Mouse (Mus musculus): ENCODE measurements around the gene Cyp3a13. TPM values are rescaled to one million over a fixed set of nuclear protein-coding genes. Genes with fewer than 3 reads are reported as not detected.

Cyp3a13 gene
- polyA plus RNA-seq, 1 experiment from 2014 or later = 0.21 TPM

- ATAC-seq (ENCODE audit: insufficient read depth) = peak; percentile 56
- peak; percentile 68 for DNase-seq
Observed at GRCm38 (mm10) chr5:137909564-137910262, 11.7 kb downstream of the Cyp3a13 start.

GRCm38 (mm10) chr5:137897812-137898211 lies 23.6 kb downstream of the Cyp3a13 start:
- H3K4me2 ChIP-seq = no peak overlapping the region
- no peaks in the 10 kb centered on the region for H3K4me1 ChIP-seq (ENCODE audit: insufficient read depth)
- DNase-seq = no peak
- ATAC-seq (ENCODE audit: insufficient read depth) = no peak
- H3K4me3 ChIP-seq (ENCODE audit: low read depth, low read length) = no peak overlapping the region
- 42% methylated on average over 1 of the region's 1 CpGs for WGBS
- no peak overlapping the region for H3K9ac ChIP-seq
- no peak overlapping the region for H3K27ac ChIP-seq (ENCODE audit: low read depth)
- H3K9me3 ChIP-seq (ENCODE audit: low read depth, low read length) = no peaks in the 10 kb centered on the region
- TF ChIP-seq CTCF (IDR thresholded peaks at IDR 0.05; ENCODE audit: low read depth) = no peak
- no peaks in the 10 kb centered on the region for H3K36me3 ChIP-seq (ENCODE audit: insufficient read depth)
- no peaks in the 10 kb centered on the region for H3K27me3 ChIP-seq (ENCODE audit: insufficient read depth, low read length)

More at GRCm38 (mm10) chr5:137909564-137910262, 11.7 kb downstream of the Cyp3a13 start:
- Histone ChIP-seq H3K9me3 (ENCODE audit: low read depth, low read length) (no peaks in the 10 kb centered on the region), H3K4me2 (no peak overlapping the region), H3K4me3 (ENCODE audit: low read depth, low read length) (no peak overlapping the region), H3K27me3 (ENCODE audit: insufficient read depth, low read length) (no peaks in the 10 kb centered on the region), H3K27ac (ENCODE audit: low read depth) (peak overlapping the region; percentile 42), H3K9ac (no peak overlapping the region), H3K36me3 (ENCODE audit: insufficient read depth) (no peaks in the 10 kb centered on the region), H3K4me1 (ENCODE audit: insufficient read depth) (peaks cover 5% of the 10 kb centered on the region; the same call in 1 of the 2 replicates)
- TF ChIP-seq CTCF (IDR thresholded peaks at IDR 0.05; ENCODE audit: low read depth) = no peak
- 45% methylated on average over 3 of the region's 3 CpGs for WGBS

- Histone ChIP-seq H3K36me3 (ENCODE audit: insufficient read depth) (no peaks in the 10 kb centered on the region), H3K4me1 (ENCODE audit: insufficient read depth) (no peaks in the 10 kb centered on the region), H3K4me3 (ENCODE audit: low read depth, low read length) (no peak overlapping the region), H3K4me2 (no peak overlapping the region), H3K9ac (no peak overlapping the region), H3K27me3 (ENCODE audit: insufficient read depth, low read length) (no peaks in the 10 kb centered on the region), H3K9me3 (ENCODE audit: low read depth, low read length) (no peaks in the 10 kb centered on the region), H3K27ac (ENCODE audit: low read depth) (no peak overlapping the region)
- no peak for ATAC-seq (ENCODE audit: insufficient read depth)
- WGBS = 37% methylated on average over 1 of the region's 1 CpGs
- peak; percentile 13 for DNase-seq
- peak; percentile 52 for TF ChIP-seq CTCF (IDR thresholded peaks at IDR 0.05; ENCODE audit: low read depth)
Observed at GRCm38 (mm10) chr5:137892954-137893353, 28.5 kb downstream of the Cyp3a13 start.

GRCm38 (mm10) chr5:137887666-137888065 lies 33.8 kb downstream of the Cyp3a13 start:
- no peaks in the 10 kb centered on the region for H3K9me3 ChIP-seq (ENCODE audit: low read depth, low read length)
- TF ChIP-seq CTCF (IDR thresholded peaks at IDR 0.05; ENCODE audit: low read depth) = no peak
- DNase-seq = no peak
- no peak overlapping the region for H3K4me3 ChIP-seq (ENCODE audit: low read depth, low read length)
- no peaks in the 10 kb centered on the region for H3K27me3 ChIP-seq (ENCODE audit: insufficient read depth, low read length)
- H3K27ac ChIP-seq (ENCODE audit: low read depth) = no peak overlapping the region
- no peak overlapping the region for H3K9ac ChIP-seq
- no peak for ATAC-seq (ENCODE audit: insufficient read depth)
- H3K4me1 ChIP-seq (ENCODE audit: insufficient read depth) = no peaks in the 10 kb centered on the region
- WGBS = 83% methylated on average over 1 of the region's 1 CpGs
- no peaks in the 10 kb centered on the region for H3K36me3 ChIP-seq (ENCODE audit: insufficient read depth)
- no peak overlapping the region for H3K4me2 ChIP-seq

GRCm38 (mm10) chr5:137885894-137886293 lies 35.5 kb downstream of the Cyp3a13 start:
- DNase-seq (peak; percentile 88), ATAC-seq (ENCODE audit: insufficient read depth) (peak; percentile 52; the same call in 1 of the 2 replicates)
- no peaks in the 10 kb centered on the region for H3K27me3 ChIP-seq (ENCODE audit: insufficient read depth, low read length)
- H3K4me2 ChIP-seq = no peak overlapping the region
- H3K9ac ChIP-seq = no peak overlapping the region
- H3K27ac ChIP-seq (ENCODE audit: low read depth) = no peak overlapping the region
- no peaks in the 10 kb centered on the region for H3K4me1 ChIP-seq (ENCODE audit: insufficient read depth)
- H3K9me3 ChIP-seq (ENCODE audit: low read depth, low read length) = no peaks in the 10 kb centered on the region
- 4% methylated on average over 2 of the region's 2 CpGs for WGBS
- H3K36me3 ChIP-seq (ENCODE audit: insufficient read depth) = no peaks in the 10 kb centered on the region
- no peak overlapping the region for H3K4me3 ChIP-seq (ENCODE audit: low read depth, low read length)
- TF ChIP-seq CTCF (IDR thresholded peaks at IDR 0.05; ENCODE audit: low read depth) = peak; percentile 76

- Histone ChIP-seq H3K9me3 (ENCODE audit: low read depth, low read length) (no peaks in the 10 kb centered on the region), H3K27ac (ENCODE audit: low read depth) (no peak overlapping the region), H3K27me3 (ENCODE audit: insufficient read depth, low read length) (no peaks in the 10 kb centered on the region), H3K36me3 (ENCODE audit: insufficient read depth) (no peaks in the 10 kb centered on the region), H3K4me2 (no peak overlapping the region), H3K9ac (no peak overlapping the region), H3K4me1 (ENCODE audit: insufficient read depth) (no peaks in the 10 kb centered on the region), H3K4me3 (ENCODE audit: low read depth, low read length) (no peak overlapping the region)
- ATAC-seq (ENCODE audit: insufficient read depth) (no peak), DNase-seq (peak; percentile 7)
- WGBS = 84% methylated on average over 3 of the region's 3 CpGs
- TF ChIP-seq CTCF (IDR thresholded peaks at IDR 0.05; ENCODE audit: low read depth) = no peak
Observed at GRCm38 (mm10) chr5:137883345-137883744, 38.1 kb downstream of the Cyp3a13 start.

GRCm38 (mm10) chr5:137882922-137883321 lies 38.5 kb downstream of the Cyp3a13 start:
- WGBS = 71% methylated on average over 4 of the region's 4 CpGs

More at GRCm38 (mm10) chr5:137882922-137883321, 38.5 kb downstream of the Cyp3a13 start:
- H3K9ac ChIP-seq = no peak overlapping the region
- H3K9me3 ChIP-seq (ENCODE audit: low read depth, low read length) = no peaks in the 10 kb centered on the region
- no peak overlapping the region for H3K27ac ChIP-seq (ENCODE audit: low read depth)
- H3K36me3 ChIP-seq (ENCODE audit: insufficient read depth) = no peaks in the 10 kb centered on the region
- no peaks in the 10 kb centered on the region for H3K27me3 ChIP-seq (ENCODE audit: insufficient read depth, low read length)
- no peak overlapping the region for H3K4me3 ChIP-seq (ENCODE audit: low read depth, low read length)
- no peak for TF ChIP-seq CTCF (IDR thresholded peaks at IDR 0.05; ENCODE audit: low read depth)
- DNase-seq (no peak), ATAC-seq (ENCODE audit: insufficient read depth) (no peak)
- no peak overlapping the region for H3K4me2 ChIP-seq
- H3K4me1 ChIP-seq (ENCODE audit: insufficient read depth) = no peaks in the 10 kb centered on the region

All from lung, embryonic 14.5 days (tissue).